Mouse (Mus musculus) hindbrain, embryonic 12.5 days (tissue): Measurements from ENCODE around the gene Oaf. TPM values are rescaled to one million over a fixed set of nuclear protein-coding genes. Genes with fewer than 3 reads are reported as not detected.
A peak's percentile ranks its signal among the peaks of the same experiment; 100 is the strongest.

Experiments used
- ATAC-seq: fragments of 200-750 bp; cut with Nextera tagmentation; 2 replicates; pipeline ENCODE4 v1.8.0; 2017; ENCODE audit warnings: moderate TSS enrichment; ENCODE audit not compliant: low FRiP score
- H3K27ac ChIP-seq: fragments of 300-500 bp; sonication (generic); 2 replicates; pipeline ENCODE4 v1.5.1; 2016; ENCODE audit warnings: mild to moderate bottlenecking
- H3K27me3 ChIP-seq: fragments of 300-500 bp; sonication (generic); 2 replicates; pipeline ENCODE4 v1.6.1; 2016; ENCODE audit warnings: mild to moderate bottlenecking
- H3K36me3 ChIP-seq: fragments of 300-500 bp; sonication (generic); 2 replicates; pipeline ENCODE4 v1.6.1; 2016; ENCODE audit warnings: mild to moderate bottlenecking
- H3K4me1 ChIP-seq: fragments of 300-500 bp; sonication (generic); 2 replicates; pipeline ENCODE4 v1.6.1; 2016
- H3K4me2 ChIP-seq: fragments of 300-500 bp; sonication (generic); replicated peaks from 2 replicates; pipeline ENCODE4 v1.6.1; 2016; ENCODE audit warnings: mild to moderate bottlenecking
- H3K4me3 ChIP-seq: fragments of 300-500 bp; sonication (generic); 2 replicates; pipeline ENCODE4 v1.5.1; 2016; ENCODE audit warnings: mild to moderate bottlenecking
- H3K9ac ChIP-seq: fragments of 300-500 bp; sonication (generic); 2 replicates; pipeline ENCODE4 v1.6.1; 2016; ENCODE audit warnings: mild to moderate bottlenecking, moderate library complexity
- H3K9me3 ChIP-seq: fragments of 300-500 bp; sonication (generic); replicated peaks from 2 replicates; pipeline ENCODE4 v1.6.1; 2016; ENCODE audit warnings: mild to moderate bottlenecking
- WGBS: fragments of 180-500 bp; shearing (Covaris S2); methylation state at CpG from one replicate; pipeline ENCODE4 v1.1.7; 2016; 5-methylcytosine and 5-hydroxymethylcytosine counted together
- polyA plus RNA-seq: library from polyadenylated mRNA; unstranded; fragments of >200 nt; fragmentation: Nextera tagmentation; extraction: Ambion mirVana; gene quantifications from 2 replicates; pipeline ENCODE4 v1.2.1, GENCODE M21; 2016

The Oaf gene
- polyA plus RNA-seq, 1 experiment from 2014 or later: 44.6 TPM

- no peak overlapping the region for H3K4me2 ChIP-seq
- H3K4me3 ChIP-seq: no peak overlapping the region
- no peaks in the 10 kb centered on the region for H3K27me3 ChIP-seq
- 66% methylated on average over 9 of the region's 9 CpGs for WGBS
- H3K9ac ChIP-seq: no peak overlapping the region
- no peak for ATAC-seq
- H3K36me3 ChIP-seq: no peaks in the 10 kb centered on the region
- no peaks in the 10 kb centered on the region for H3K9me3 ChIP-seq
- H3K27ac ChIP-seq: peak overlapping the region; percentile 48; the same call in 1 of the 2 replicates
- H3K4me1 ChIP-seq: peaks cover 20% of the 10 kb centered on the region
These were observed 23.3 kb upstream of the Oaf start for GRCm38 (mm10) chr9:43262811-43263550.

- 63% methylated on average over 4 of the region's 4 CpGs for WGBS
- Histone ChIP-seq H3K36me3 (no peaks in the 10 kb centered on the region), H3K9ac (no peak overlapping the region), H3K27ac (peak overlapping the region; percentile 48; the same call in 1 of the 2 replicates), H3K9me3 (no peaks in the 10 kb centered on the region), H3K4me2 (no peak overlapping the region), H3K4me1 (peaks cover 20% of the 10 kb centered on the region), H3K4me3 (no peak overlapping the region), H3K27me3 (no peaks in the 10 kb centered on the region)
- ATAC-seq: no peak
These were observed 22.7 kb upstream of the Oaf start for GRCm38 (mm10) chr9:43262390-43262789.

GRCm38 (mm10) chr9:43261941-43262340 lies 22.2 kb upstream of the Oaf start:
- no peak overlapping the region for H3K4me2 ChIP-seq
- no peaks in the 10 kb centered on the region for H3K27me3 ChIP-seq
- WGBS: 40% methylated on average over 2 of the region's 2 CpGs
- no peak overlapping the region for H3K9ac ChIP-seq
- no peak overlapping the region for H3K4me3 ChIP-seq
- no peak for ATAC-seq
- peaks cover 20% of the 10 kb centered on the region for H3K4me1 ChIP-seq
- no peaks in the 10 kb centered on the region for H3K36me3 ChIP-seq
- peak overlapping the region; percentile 48 for H3K27ac ChIP-seq
- no peaks in the 10 kb centered on the region for H3K9me3 ChIP-seq

GRCm38 (mm10) chr9:43261124-43261907 lies 21.6 kb upstream of the Oaf start:
- H3K4me2 ChIP-seq: no peak overlapping the region
- no peaks in the 10 kb centered on the region for H3K27me3 ChIP-seq
- peak overlapping the region; percentile 66 for H3K27ac ChIP-seq
- H3K9me3 ChIP-seq: no peaks in the 10 kb centered on the region
- peaks cover 20% of the 10 kb centered on the region for H3K4me1 ChIP-seq
- H3K4me3 ChIP-seq: no peak overlapping the region
- no peak overlapping the region for H3K9ac ChIP-seq
- WGBS: 61% methylated on average over 3 of the region's 4 CpGs
- H3K36me3 ChIP-seq: no peaks in the 10 kb centered on the region
- ATAC-seq: no peak

GRCm38 (mm10) chr9:43260661-43261060 lies 20.9 kb upstream of the Oaf start:
- 75% methylated on average over 7 of the region's 7 CpGs for WGBS
- 0 out of 2 replicates have a peak overlapping the region, but pooled peaks have one; percentile 66 for H3K27ac ChIP-seq

GRCm38 (mm10) chr9:43253271-43253681 lies 13.6 kb upstream of the Oaf start:
- no peak for ATAC-seq
- peak overlapping the region; percentile 21 for H3K4me2 ChIP-seq
- 12% methylated on average over 5 of the region's 5 CpGs for WGBS

More at GRCm38 (mm10) chr9:43260661-43261060, 20.9 kb upstream of the Oaf start:
- ATAC-seq: no peak
- no peak overlapping the region for H3K9ac ChIP-seq
- no peaks in the 10 kb centered on the region for H3K9me3 ChIP-seq
- no peaks in the 10 kb centered on the region for H3K36me3 ChIP-seq
- H3K27me3 ChIP-seq: no peaks in the 10 kb centered on the region
- H3K4me3 ChIP-seq: no peak overlapping the region
- no peak overlapping the region for H3K4me2 ChIP-seq
- peaks cover 20% of the 10 kb centered on the region for H3K4me1 ChIP-seq

GRCm38 (mm10) chr9:43252790-43253189 lies 13.1 kb upstream of the Oaf start:
- H3K36me3 ChIP-seq: no peaks in the 10 kb centered on the region
- WGBS: 25% methylated on average over 3 of the region's 3 CpGs
- peaks cover 7% of the 10 kb centered on the region for H3K4me1 ChIP-seq
- peak overlapping the region; percentile 21 for H3K4me2 ChIP-seq
- no peak overlapping the region for H3K4me3 ChIP-seq
- peak overlapping the region; percentile 87 for H3K27ac ChIP-seq
- H3K9ac ChIP-seq: no peak overlapping the region
- no peak for ATAC-seq
- no peaks in the 10 kb centered on the region for H3K27me3 ChIP-seq
- H3K9me3 ChIP-seq: no peaks in the 10 kb centered on the region

More at GRCm38 (mm10) chr9:43253271-43253681, 13.6 kb upstream of the Oaf start:
- Histone ChIP-seq H3K9me3 (no peaks in the 10 kb centered on the region), H3K4me1 (peaks cover 7% of the 10 kb centered on the region), H3K27ac (peak overlapping the region; percentile 87), H3K27me3 (no peaks in the 10 kb centered on the region), H3K9ac (no peak overlapping the region), H3K4me3 (no peak overlapping the region), H3K36me3 (no peaks in the 10 kb centered on the region)

- WGBS: 87% methylated on average over 2 of the region's 2 CpGs
- H3K4me2 ChIP-seq: no peak overlapping the region
- H3K9ac ChIP-seq: no peak overlapping the region
- no peak overlapping the region for H3K27ac ChIP-seq
- no peak for ATAC-seq
- no peak overlapping the region for H3K4me3 ChIP-seq
- no peaks in the 10 kb centered on the region for H3K27me3 ChIP-seq
- H3K36me3 ChIP-seq: no peaks in the 10 kb centered on the region
- peaks cover 7% of the 10 kb centered on the region for H3K4me1 ChIP-seq
- no peaks in the 10 kb centered on the region for H3K9me3 ChIP-seq
These were observed 12.1 kb upstream of the Oaf start for GRCm38 (mm10) chr9:43251786-43252185.

- Histone ChIP-seq H3K9me3 (no peaks in the 10 kb centered on the region), H3K4me1 (no peaks in the 10 kb centered on the region), H3K4me3 (no peak overlapping the region), H3K27ac (peak overlapping the region; percentile 36; the same call in 1 of the 2 replicates), H3K27me3 (no peaks in the 10 kb centered on the region; the same call in 1 of the 2 replicates), H3K36me3 (no peaks in the 10 kb centered on the region), H3K4me2 (no peak overlapping the region), H3K9ac (no peak overlapping the region)
- 42% methylated on average over 10 of the region's 10 CpGs for WGBS
- no peak for ATAC-seq
These were observed 7.0 kb upstream of the Oaf start for GRCm38 (mm10) chr9:43246738-43247180.

GRCm38 (mm10) chr9:43245801-43246570 lies 6.3 kb upstream of the Oaf start:
- no peaks in the 10 kb centered on the region for H3K36me3 ChIP-seq
- H3K4me2 ChIP-seq: no peak overlapping the region
- no peaks in the 10 kb centered on the region for H3K9me3 ChIP-seq
- H3K9ac ChIP-seq: no peak overlapping the region
- no peak overlapping the region for H3K4me3 ChIP-seq
- no peaks in the 10 kb centered on the region; the same call in 1 of the 2 replicates for H3K27me3 ChIP-seq
- WGBS: 88% methylated on average over 7 of the region's 7 CpGs
- no peak overlapping the region for H3K27ac ChIP-seq
- ATAC-seq: no peak
- H3K4me1 ChIP-seq: peaks cover 2% of the 10 kb centered on the region; the same call in 1 of the 2 replicates

- Histone ChIP-seq H3K27me3 (peaks cover 27% of the 10 kb centered on the region), H3K9ac (no peak overlapping the region), H3K4me3 (no peak overlapping the region), H3K27ac (no peak overlapping the region), H3K4me1 (peaks cover 21% of the 10 kb centered on the region), H3K36me3 (no peaks in the 10 kb centered on the region), H3K9me3 (no peaks in the 10 kb centered on the region), H3K4me2 (no peak overlapping the region)
- ATAC-seq: no peak
- WGBS: 89% methylated on average over 5 of the region's 5 CpGs
These were observed 2.7 kb upstream of the Oaf start for GRCm38 (mm10) chr9:43242432-43242831.

GRCm38 (mm10) chr9:43241970-43242369 lies 2.3 kb upstream of the Oaf start:
- Histone ChIP-seq H3K4me1 (peaks cover 21% of the 10 kb centered on the region), H3K9me3 (no peaks in the 10 kb centered on the region), H3K9ac (no peak overlapping the region), H3K4me3 (no peak overlapping the region), H3K36me3 (no peaks in the 10 kb centered on the region), H3K4me2 (no peak overlapping the region), H3K27ac (no peak overlapping the region), H3K27me3 (peaks cover 31% of the 10 kb centered on the region)
- no peak for ATAC-seq
- 90% methylated on average over 8 of the region's 8 CpGs for WGBS
